Mouse (Mus musculus): ENCODE data around the gene Sec14l4.

GRCm38 (mm10) chr11:3996840-3997239 lies 34.4 kb upstream of the Sec14l4 start:
- TF ChIP-seq CTCF (IDR thresholded peaks at IDR 0.05; ENCODE audit: low read depth, low read length) = no peak
- TF ChIP-seq EP300 (IDR thresholded peaks at IDR 0.05; ENCODE audit: insufficient read depth, low read depth, low read length) = no peak
- TF ChIP-seq POLR2A (IDR thresholded peaks at IDR 0.05; ENCODE audit: insufficient read depth, low read length) = no peak
